Mouse (Mus musculus): ENCODE results near the gene Zfp644. TPM values are rescaled to one million over a fixed set of nuclear protein-coding genes. Genes with fewer than 3 reads are reported as not detected.
A peak's percentile ranks its signal among the peaks of the same experiment; 100 is the strongest.

The Zfp644 gene
- total RNA-seq, 2 experiments from 2014 or later, result 41.3 to 43.0 TPM

GRCm38 (mm10) chr5:106597472-106597871 is 99.6 kb downstream of the Zfp644 start:
- no peak for DNase-seq

- DNase-seq, result no peak
Measured at GRCm38 (mm10) chr5:106594388-106594787, 102.7 kb downstream of the Zfp644 start.

GRCm38 (mm10) chr5:106590686-106591085 is 106.4 kb downstream of the Zfp644 start:
- no peak for DNase-seq

GRCm38 (mm10) chr5:106589670-106590069 is 107.4 kb downstream of the Zfp644 start:
- no peak for DNase-seq

- DNase-seq, result no peak
Measured at GRCm38 (mm10) chr5:106589006-106589405, 108.1 kb downstream of the Zfp644 start.

GRCm38 (mm10) chr5:106580943-106581342 is 116.1 kb downstream of the Zfp644 start:
- DNase-seq, result no peak

- no peak for DNase-seq
Measured at GRCm38 (mm10) chr5:106577237-106577888, 119.7 kb downstream of the Zfp644 start.

GRCm38 (mm10) chr5:106575098-106575497 is 122.0 kb downstream of the Zfp644 start:
- no peak for DNase-seq

GRCm38 (mm10) chr5:106574560-106574946 is 122.5 kb downstream of the Zfp644 start:
- peak; percentile 75 for DNase-seq

- peak; percentile 9 for DNase-seq
Measured at GRCm38 (mm10) chr5:106573742-106574559, 123.1 kb downstream of the Zfp644 start.

Other genes starting within 250 kb of the Zfp644 start
- gene Barhl2, start 239.1 kb downstream of the Zfp644 start, total RNA-seq (2021), result not detected
- gene Gm17304, start 88.2 kb downstream of the Zfp644 start, total RNA-seq (2021), result not detected
- not detected for gene Hfm1, start 229.0 kb upstream of the Zfp644 start, total RNA-seq (2021)